Mouse (Mus musculus) E14TG2a.4 (cell line): ENCODE results near the gene Galnt12.

Experiments used
- CTCF ChIP-seq: conservative IDR thresholded peaks from 2 replicates; pipeline ENCODE4 v1.5.1; 2014; ENCODE audit warnings: low read length
- POU5F1 ChIP-seq: IDR thresholded peaks from 2 replicates; pipeline ENCODE4 v1.6.1; 2014; ENCODE audit warnings: low read length, borderline replicate concordance

DNA sequence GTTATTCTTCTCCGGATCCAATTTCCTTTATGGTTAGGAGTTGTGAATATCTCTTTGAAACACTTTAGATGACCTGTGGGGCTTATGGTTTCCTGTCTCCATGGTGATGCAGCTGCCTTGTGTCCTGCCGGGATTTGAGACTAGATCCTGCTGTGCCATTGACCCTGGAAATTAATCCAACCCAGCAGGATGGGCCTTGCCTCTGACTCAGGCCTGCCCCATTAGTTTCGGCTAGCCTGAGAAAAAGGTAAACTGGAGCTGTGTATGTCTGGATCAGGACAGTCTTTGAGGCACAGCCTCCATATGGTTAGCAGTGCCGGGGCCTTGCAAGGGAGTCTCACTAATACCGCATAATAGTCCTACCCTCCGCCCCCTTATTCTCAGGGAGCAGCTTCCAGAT, 1.9 kb downstream of the Galnt12 start:
- no peak for TF ChIP-seq CTCF
- TF ChIP-seq POU5F1 = no peak
